Mouse (Mus musculus) central nervous system, embryonic 11.5 days (tissue): ENCODE results near the gene Vmn1r2. TPM values are rescaled to one million over a fixed set of nuclear protein-coding genes. Genes with fewer than 3 reads are reported as not detected.

Experiments used
- polyA plus RNA-seq: library from polyadenylated mRNA; depleted of rRNA; stranded (reverse); fragments of >200 nt; gene quantifications from 2 replicates; pipeline ENCODE4 v1.2.3, GENCODE M21; 2012; rRNA removed

Vmn1r2 gene
- polyA plus RNA-seq: not detected in 2 replicates

GRCm38 (mm10) chr4:3167020-3167419 is at the start of gene Vmn1r2:
Vmn1r2 (plus strand) TSS chr4:3167320.

GRCm38 (mm10) chr4:3185258-3185657 is 18.1 kb downstream of the Vmn1r2 start, which contains the start of gene Vmn1r3:
Vmn1r3 (minus strand) TSS chr4:3185358.

Other genes starting within 250 kb of the Vmn1r2 start
- gene Vmn1r3, start 18.0 kb downstream of the Vmn1r2 start, polyA plus RNA-seq: not detected in 2 replicates